Mouse (Mus musculus) embryonic facial prominence, embryonic 12.5 days (tissue): ENCODE results near the gene Mybpc3. TPM values are rescaled to one million over a fixed set of nuclear protein-coding genes. Genes with fewer than 3 reads are reported as not detected.

Experiments
- ATAC-seq: fragments of 200-750 bp; cut with Nextera tagmentation; 2 replicates; pipeline ENCODE4 v1.8.0; 2017; ENCODE audit not compliant: insufficient number of reproducible peaks, insufficient read depth, low FRiP score, low TSS enrichment
- H3K27ac ChIP-seq: fragments of 300-500 bp; sonication (generic); 2 replicates; pipeline ENCODE4 v1.5.1; 2016; ENCODE audit warnings: mild to moderate bottlenecking
- H3K27me3 ChIP-seq: fragments of 300-500 bp; sonication (generic); 2 replicates; pipeline ENCODE4 v1.6.1; 2016; ENCODE audit warnings: mild to moderate bottlenecking, moderate library complexity
- H3K36me3 ChIP-seq: fragments of 300-500 bp; sonication (generic); 2 replicates; pipeline ENCODE4 v1.6.1; 2016; ENCODE audit warnings: mild to moderate bottlenecking
- H3K4me1 ChIP-seq: fragments of 300-500 bp; sonication (generic); 2 replicates; pipeline ENCODE4 v1.6.1; 2016
- H3K4me2 ChIP-seq: fragments of 300-500 bp; sonication (generic); replicated peaks from 2 replicates; pipeline ENCODE4 v1.6.1; 2016; ENCODE audit warnings: mild to moderate bottlenecking, moderate library complexity
- H3K4me3 ChIP-seq: fragments of 300-500 bp; sonication (generic); 2 replicates; pipeline ENCODE4 v1.5.1; 2016; ENCODE audit warnings: mild to moderate bottlenecking
- H3K9ac ChIP-seq: fragments of 300-500 bp; sonication (generic); 2 replicates; pipeline ENCODE4 v1.6.1; 2016; ENCODE audit warnings: mild to moderate bottlenecking, moderate library complexity
- H3K9me3 ChIP-seq: fragments of 300-500 bp; sonication (generic); 2 replicates; pipeline ENCODE4 v1.6.1; 2016; ENCODE audit warnings: mild to moderate bottlenecking, moderate library complexity
- WGBS: fragments of 180-500 bp; shearing (Covaris S2); methylation state at CpG from one replicate; pipeline ENCODE4 v1.1.7; 2016; 5-methylcytosine and 5-hydroxymethylcytosine counted together
- polyA plus RNA-seq: library from polyadenylated mRNA; unstranded; fragments of >200 nt; fragmentation: Nextera tagmentation; extraction: Ambion mirVana; gene quantifications from 2 replicates; pipeline ENCODE4 v1.2.1, GENCODE M21; 2016

The Mybpc3 gene
- polyA plus RNA-seq, 1 experiment from 2014 or later: 0.09 TPM

DNA sequence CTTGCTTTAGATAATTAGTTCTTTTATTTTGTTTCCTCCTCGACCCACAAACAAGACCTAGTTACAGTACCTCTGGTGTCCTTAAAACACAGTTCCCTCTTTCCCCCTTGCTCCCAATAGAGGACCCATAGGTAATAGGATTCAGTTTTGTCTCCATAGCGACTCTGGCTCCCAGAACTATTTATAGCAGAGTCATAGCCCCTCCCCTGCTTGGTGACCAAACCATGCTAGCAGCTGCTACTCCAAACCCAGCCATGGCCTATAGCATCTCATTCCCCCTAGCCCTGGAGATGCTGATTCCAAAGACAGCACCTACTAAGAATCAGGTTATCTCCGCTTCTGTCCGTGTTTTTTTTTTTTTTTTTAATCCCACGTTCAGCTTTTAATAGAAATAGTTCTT, 62.8 kb downstream of the Mybpc3 start:
- ATAC-seq: no peak
- Histone ChIP-seq H3K9me3 (no peaks in the 10 kb centered on the region), H3K9ac (no peak overlapping the region), H3K4me2 (no peak overlapping the region), H3K27ac (no peak overlapping the region), H3K4me3 (no peak overlapping the region), H3K27me3 (no peaks in the 10 kb centered on the region; the same call in 1 of the 2 replicates), H3K36me3 (peaks cover 14% of the 10 kb centered on the region), H3K4me1 (peaks cover 10% of the 10 kb centered on the region)
- WGBS: 66% methylated on average over 5 of the region's 5 CpGs

DNA sequence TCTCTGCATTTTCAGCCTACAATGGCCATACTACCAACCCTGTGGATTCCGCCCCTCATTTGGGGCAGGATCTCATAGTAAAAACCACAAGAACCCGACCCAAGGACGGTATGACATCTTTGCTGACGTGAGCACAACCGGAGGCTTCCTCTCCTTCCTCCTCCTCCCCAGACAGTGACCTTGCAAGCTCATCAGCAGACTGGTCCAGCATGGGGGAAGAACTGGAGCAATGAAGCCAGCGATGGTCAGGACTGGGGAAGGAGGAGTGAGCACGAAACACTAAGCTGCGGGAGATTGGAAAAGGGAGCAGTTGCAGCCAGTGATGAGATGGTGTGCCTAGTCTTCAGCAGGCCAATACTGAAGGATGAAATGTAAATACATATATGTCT, 64.1 kb downstream of the Mybpc3 start:
- H3K4me1 ChIP-seq: peaks cover 10% of the 10 kb centered on the region
- H3K4me3 ChIP-seq: peak overlapping the region; percentile 84
- H3K27ac ChIP-seq: no peak overlapping the region
- no peak for ATAC-seq
- peaks cover 5% of the 10 kb centered on the region; the same call in 1 of the 2 replicates for H3K36me3 ChIP-seq
- 12% methylated on average over 8 of the region's 8 CpGs for WGBS
- no peaks in the 10 kb centered on the region; the same call in 1 of the 2 replicates for H3K27me3 ChIP-seq
- H3K9ac ChIP-seq: peak overlapping the region; percentile 63
- no peaks in the 10 kb centered on the region for H3K9me3 ChIP-seq
- peak overlapping the region; percentile 82 for H3K4me2 ChIP-seq

DNA sequence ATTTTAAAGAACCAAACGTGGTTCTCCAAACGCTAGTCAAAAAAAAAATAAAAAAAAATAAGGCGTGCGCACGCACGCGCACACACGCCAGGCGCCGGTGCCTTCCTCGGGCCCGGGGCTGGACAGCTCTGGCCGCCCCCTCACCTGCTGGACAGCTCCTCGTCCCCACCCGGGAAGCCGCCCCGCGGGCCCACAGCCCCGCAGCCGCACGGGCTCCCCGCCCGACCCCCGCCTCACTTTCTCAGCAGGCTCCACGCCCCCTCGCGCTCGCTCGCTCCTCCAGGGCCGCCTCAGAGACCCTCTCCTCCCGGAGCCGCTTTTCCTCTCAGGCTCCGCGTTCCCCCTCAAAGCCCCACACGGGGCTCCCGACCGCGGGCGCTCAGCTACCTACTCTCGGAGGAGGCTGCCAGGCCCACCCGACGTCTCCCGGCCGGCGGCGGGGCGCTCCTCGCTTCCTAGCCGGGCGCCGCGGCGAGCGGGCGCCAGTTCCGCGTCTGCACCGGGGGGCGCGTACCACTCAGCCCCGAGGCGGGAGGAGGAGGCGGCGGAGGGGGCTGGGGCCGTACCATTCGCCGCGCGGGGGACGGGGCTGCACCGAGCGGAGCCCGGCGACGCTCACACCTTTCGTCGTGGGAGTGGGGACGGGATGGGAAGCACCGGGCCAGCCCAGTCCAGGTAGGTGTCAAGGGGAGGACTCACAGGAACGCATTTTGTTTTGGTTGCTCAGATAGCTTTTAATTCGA, 64.6 kb downstream of the Mybpc3 start:
- peak overlapping the region; percentile 63 for H3K9ac ChIP-seq
- no peaks in the 10 kb centered on the region; the same call in 1 of the 2 replicates for H3K27me3 ChIP-seq
- 0 out of 2 replicates have a peak, but pooled peaks cover 4% of the 10 kb centered on the region for H3K36me3 ChIP-seq
- peak overlapping the region; percentile 84 for H3K4me3 ChIP-seq
- under 1% methylated on average over 76 of the region's 81 CpGs for WGBS
- peak overlapping the region; percentile 82 for H3K4me2 ChIP-seq
- peak overlapping the region; percentile 83 for H3K27ac ChIP-seq
- peaks cover 10% of the 10 kb centered on the region for H3K4me1 ChIP-seq
- peak; percentile 94 for ATAC-seq
- H3K9me3 ChIP-seq: no peaks in the 10 kb centered on the region

DNA sequence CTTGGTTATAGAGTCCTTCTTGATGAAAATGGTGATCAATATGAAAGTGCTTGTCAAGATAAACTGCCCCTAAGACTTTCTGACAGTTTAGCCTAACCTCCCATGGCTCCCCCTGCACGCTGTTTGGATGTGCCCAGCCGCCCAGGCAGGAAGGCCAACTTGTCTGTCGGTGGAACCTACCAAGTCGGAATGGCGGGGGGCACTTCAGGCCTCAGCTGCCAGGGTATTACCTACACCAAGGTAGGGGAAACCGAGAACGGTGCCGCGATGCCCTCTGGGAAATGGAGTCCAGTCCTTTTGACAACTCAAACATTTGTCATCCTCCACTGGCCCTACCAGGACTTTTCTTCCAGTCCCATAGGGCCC, 65.2 kb downstream of the Mybpc3 start:
- H3K9me3 ChIP-seq: no peaks in the 10 kb centered on the region
- peak overlapping the region; percentile 63 for H3K9ac ChIP-seq
- H3K4me3 ChIP-seq: peak overlapping the region; percentile 84
- peak overlapping the region; percentile 83 for H3K27ac ChIP-seq
- H3K4me2 ChIP-seq: peak overlapping the region; percentile 82
- ATAC-seq: peak; percentile 92
- 0% methylated on average over 9 of the region's 9 CpGs for WGBS
- H3K36me3 ChIP-seq: no peaks in the 10 kb centered on the region
- no peaks in the 10 kb centered on the region; the same call in 1 of the 2 replicates for H3K27me3 ChIP-seq
- H3K4me1 ChIP-seq: peaks cover 10% of the 10 kb centered on the region

DNA sequence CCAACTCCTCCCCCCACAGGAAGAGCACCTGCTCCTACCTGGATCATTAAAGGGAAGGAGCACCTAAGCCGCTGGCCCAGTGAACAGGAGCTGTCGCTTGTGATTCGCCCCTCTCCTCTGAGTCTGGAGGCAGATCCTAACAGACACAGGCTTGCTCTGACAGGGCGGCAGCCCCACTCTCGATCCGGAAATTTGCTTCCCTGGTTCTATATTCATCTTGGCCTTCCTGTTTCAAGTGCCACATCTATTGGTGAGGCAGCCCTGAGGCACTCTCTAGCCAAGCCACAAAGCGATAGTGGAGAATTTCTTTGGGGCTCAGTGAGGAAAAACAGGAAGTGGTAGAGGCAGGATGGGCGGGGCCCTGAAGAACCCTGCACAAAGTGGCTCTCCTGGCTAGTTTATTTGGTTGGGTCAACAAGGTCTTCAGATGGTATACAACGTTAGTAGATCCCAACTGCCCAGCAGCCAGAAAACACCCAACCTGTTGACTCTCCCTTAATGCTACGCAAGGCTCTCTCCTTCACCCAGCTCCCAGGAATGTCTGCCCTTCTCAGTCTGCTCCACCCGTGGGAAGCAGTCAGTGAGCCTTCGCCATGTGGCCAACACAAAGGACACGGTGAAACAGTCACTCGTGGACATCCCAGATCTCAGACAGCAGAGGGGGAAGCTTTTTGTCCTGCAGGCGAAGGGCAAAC, 65.9 kb downstream of the Mybpc3 start, which contains the start of gene Madd:
Madd (minus strand) TSS at position 127 of the 695 bp plus-strand sequence.
- Histone ChIP-seq H3K4me3 (peak within 1 kb of the TSS; percentile 84), H3K4me2 (peak within 1 kb of the TSS; percentile 82), H3K4me1 (peaks cover 10% of the 10 kb centered on the region), H3K9ac (peak within 1 kb of the TSS; percentile 63), H3K27me3 (no peaks in the 10 kb centered on the region; the same call in 1 of the 2 replicates), H3K27ac (peak within 1 kb of the TSS; percentile 83), H3K9me3 (no peaks in the 10 kb centered on the region), H3K36me3 (no peaks in the 10 kb centered on the region)
- ATAC-seq: no peak
- 61% methylated on average over 15 of the region's 15 CpGs for WGBS

Other genes with a start within 250 kb of the Mybpc3 start
- 21.8 and 25.9 TPM in 2 replicates for gene C1qtnf4, start 232.3 kb upstream of the Mybpc3 start, polyA plus RNA-seq
- 51.1 and 53.7 TPM in 2 replicates for gene Kbtbd4, start 213.4 kb upstream of the Mybpc3 start, polyA plus RNA-seq
- gene Ndufs3, start 213.3 kb upstream of the Mybpc3 start, polyA plus RNA-seq: 208 and 212 TPM in 2 replicates
- gene Celf1, start 177.8 kb upstream of the Mybpc3 start, polyA plus RNA-seq: 113 and 116 TPM in 2 replicates
- gene Rapsn, start 82.5 kb upstream of the Mybpc3 start, polyA plus RNA-seq: 6.6 and 8.3 TPM in 2 replicates
- gene Psmc3, start 64.1 kb upstream of the Mybpc3 start, polyA plus RNA-seq: 307 and 326 TPM in 2 replicates
- gene Slc39a13, start 47.7 kb upstream of the Mybpc3 start, polyA plus RNA-seq: 41.9 and 44.9 TPM in 2 replicates
- 4.0 and 4.9 TPM in 2 replicates for gene Spi1, start 35.8 kb upstream of the Mybpc3 start, polyA plus RNA-seq
- 17.5 and 18.1 TPM in 2 replicates for gene Madd, start 65.7 kb downstream of the Mybpc3 start, polyA plus RNA-seq
- gene Nr1h3, start 84.7 kb downstream of the Mybpc3 start, polyA plus RNA-seq: 1.1 and 1.3 TPM in 2 replicates
- 32.0 and 32.6 TPM in 2 replicates for gene Acp2, start 84.7 kb downstream of the Mybpc3 start, polyA plus RNA-seq
- 17.5 and 18.1 TPM in 2 replicates for gene Ddb2, start 118.8 kb downstream of the Mybpc3 start, polyA plus RNA-seq
- gene Pacsin3, start 137.8 kb downstream of the Mybpc3 start, polyA plus RNA-seq: 39.9 and 40.9 TPM in 2 replicates
- 93.0 and 95.9 TPM in 2 replicates for gene Arfgap2, start 146.8 kb downstream of the Mybpc3 start, polyA plus RNA-seq